Mouse (Mus musculus) E14TG2a.4 (cell line): ENCODE measurements around the gene Vmn2r108.

Source experiments
- CTCF ChIP-seq: conservative IDR thresholded peaks from 2 replicates; pipeline ENCODE4 v1.5.1; 2014; ENCODE audit warnings: low read length
- NANOG ChIP-seq: IDR thresholded peaks from 2 replicates; pipeline ENCODE4 v1.6.1; 2014; ENCODE audit warnings: borderline replicate concordance, low read length, mixed read lengths
- POU5F1 ChIP-seq: IDR thresholded peaks from 2 replicates; pipeline ENCODE4 v1.6.1; 2014; ENCODE audit warnings: low read length, borderline replicate concordance

GRCm38 (mm10) chr17:20481231-20481630 is at the start of gene Vmn2r108:
- TF ChIP-seq CTCF, result no peak
- no peak for TF ChIP-seq NANOG
- TF ChIP-seq POU5F1, result no peak
